Mouse (Mus musculus) lung, adult 2 months (tissue): ENCODE measurements around the gene Tagln3.

Source experiments
- CTCF ChIP-seq: fragments of 200-500 bp; IDR thresholded peaks from 2 replicates; pipeline ENCODE4 v1.5.1; 2011; ENCODE audit warnings: mild to moderate bottlenecking, low read length, control low read depth; ENCODE audit not compliant: insufficient read depth
- POLR2A ChIP-seq: fragments of 200-500 bp; IDR thresholded peaks from 2 replicates; pipeline ENCODE4 v1.6.1; 2011; ENCODE audit warnings: low read depth, mild to moderate bottlenecking, control low read depth, low read length, borderline replicate concordance; ENCODE audit errors: extremely low read depth

GRCm38 (mm10) chr16:45737880-45738279, 13.5 kb upstream of the Tagln3 start:
- TF ChIP-seq CTCF (no peak), POLR2A (no peak)
